Mouse (Mus musculus) adrenal gland (tissue): ENCODE results near the gene Prss41.

Experiments used
- intact Hi-C: fragments of 180-260 bp; cut with DNase I; formaldehyde crosslinking; loops from one replicate; pipeline ENCODE4 v1.15.1; 2025
- microRNA-seq, 2 experiments: library from miRNA; unstranded; fragments of <30 nt; microRNA quantifications; one replicate each; pipeline ENCODE4; 2019

Prss41 gene

DNA sequence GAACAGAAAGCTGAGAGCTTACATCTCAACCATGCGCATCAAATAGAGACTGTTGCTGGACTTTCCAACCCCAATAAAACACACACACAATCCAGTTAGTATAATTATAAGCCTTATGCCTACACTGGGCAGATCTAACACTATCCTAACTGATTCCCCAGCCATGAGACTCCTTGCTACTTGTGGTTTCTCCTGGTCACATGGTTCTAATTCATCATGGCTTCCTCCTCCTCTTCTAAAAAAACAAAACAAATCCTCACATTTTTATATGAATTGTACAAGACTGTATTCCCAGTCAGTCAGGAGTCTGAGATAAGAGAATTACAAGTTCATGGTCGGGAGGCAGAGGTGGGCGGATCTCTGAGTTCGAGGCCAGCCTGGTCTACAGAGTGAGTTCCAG is 55.0 kb downstream of the Prss41 start:
- intact Hi-C loops, result no loop called here

Small RNAs within 50 kb of the gene (microRNA-seq; reads per million reads assigned to microRNA genes)
- 0.34 to 1.7 reads per million in 2 experiments for gene Mir5125
